Mouse (Mus musculus) liver, embryonic 12.5 days (tissue): ENCODE results near the gene Itgax. TPM values are rescaled to one million over a fixed set of nuclear protein-coding genes. Genes with fewer than 3 reads are reported as not detected.

Source experiments
- ATAC-seq: fragments of 200-750 bp; cut with Nextera tagmentation; 2 replicates; pipeline ENCODE4 v1.8.0; 2017; ENCODE audit warnings: moderate number of reproducible peaks, mild to moderate bottlenecking, moderate library complexity
- H3K27ac ChIP-seq: fragments of 300-500 bp; sonication (generic); 2 replicates; pipeline ENCODE4 v1.5.1; 2016; ENCODE audit warnings: mild to moderate bottlenecking
- H3K27me3 ChIP-seq: fragments of 300-500 bp; sonication (generic); replicated peaks from 2 replicates; pipeline ENCODE4 v1.6.1; 2016; ENCODE audit warnings: mild to moderate bottlenecking, moderate library complexity
- H3K36me3 ChIP-seq: fragments of 300-500 bp; sonication (generic); 2 replicates; pipeline ENCODE4 v1.6.1; 2016; ENCODE audit warnings: mild to moderate bottlenecking, moderate library complexity
- H3K4me1 ChIP-seq: fragments of 300-500 bp; sonication (generic); 2 replicates; pipeline ENCODE4 v1.6.1; 2016
- H3K4me2 ChIP-seq: fragments of 300-500 bp; sonication (generic); 2 replicates; pipeline ENCODE4 v1.6.1; 2016; ENCODE audit warnings: mild to moderate bottlenecking, moderate library complexity
- H3K4me3 ChIP-seq: fragments of 300-500 bp; sonication (generic); 2 replicates; pipeline ENCODE4 v1.5.1; 2016; ENCODE audit warnings: mild to moderate bottlenecking, moderate library complexity
- H3K9ac ChIP-seq: fragments of 300-500 bp; sonication (generic); 2 replicates; pipeline ENCODE4 v1.6.1; 2016; ENCODE audit warnings: mild to moderate bottlenecking, moderate library complexity
- H3K9me3 ChIP-seq: fragments of 300-500 bp; sonication (generic); replicated peaks from 2 replicates; pipeline ENCODE4 v1.6.1; 2016; ENCODE audit warnings: mild to moderate bottlenecking, moderate library complexity
- WGBS: fragments of 180-500 bp; shearing (Covaris S2); methylation state at CpG from one replicate; pipeline ENCODE4 v1.1.7; 2016; ENCODE audit not compliant: insufficient replicate concordance; 5-methylcytosine and 5-hydroxymethylcytosine counted together
- polyA plus RNA-seq: library from polyadenylated mRNA; unstranded; fragments of >200 nt; fragmentation: Nextera tagmentation; extraction: Ambion mirVana; gene quantifications from 2 replicates; pipeline ENCODE4 v1.2.1, GENCODE M21; 2016

Gene Itgax
- polyA plus RNA-seq, 1 experiment from 2014 or later = 0.17 TPM

- no peak for ATAC-seq
- WGBS = 58% methylated on average over 3 of the region's 3 CpGs
- H3K9ac ChIP-seq = no peak overlapping the region
- no peaks in the 10 kb centered on the region; the same call in 1 of the 2 replicates for H3K27me3 ChIP-seq
- no peaks in the 10 kb centered on the region for H3K36me3 ChIP-seq
- H3K27ac ChIP-seq = no peak overlapping the region
- H3K4me3 ChIP-seq = no peak overlapping the region
- H3K4me1 ChIP-seq = no peaks in the 10 kb centered on the region
- H3K9me3 ChIP-seq = no peaks in the 10 kb centered on the region
- no peak overlapping the region for H3K4me2 ChIP-seq
These were observed 40.6 kb downstream of the Itgax start for GRCm38 (mm10) chr7:128169996-128170395.

- ATAC-seq = no peak
- WGBS = 25% methylated on average over 2 of the region's 2 CpGs
- no peaks in the 10 kb centered on the region for H3K9me3 ChIP-seq
- no peak overlapping the region for H3K4me3 ChIP-seq
- no peaks in the 10 kb centered on the region; the same call in 1 of the 2 replicates for H3K27me3 ChIP-seq
- no peak overlapping the region for H3K4me2 ChIP-seq
- no peak overlapping the region for H3K9ac ChIP-seq
- no peaks in the 10 kb centered on the region for H3K36me3 ChIP-seq
- H3K27ac ChIP-seq = no peak overlapping the region
- H3K4me1 ChIP-seq = no peaks in the 10 kb centered on the region
These were observed 49.0 kb downstream of the Itgax start for GRCm38 (mm10) chr7:128178385-128178784.

GRCm38 (mm10) chr7:128180126-128180525 lies 50.8 kb downstream of the Itgax start:
- H3K4me1 ChIP-seq = no peaks in the 10 kb centered on the region
- ATAC-seq = no peak
- no peak overlapping the region for H3K4me2 ChIP-seq
- H3K9ac ChIP-seq = no peak overlapping the region
- no peaks in the 10 kb centered on the region for H3K36me3 ChIP-seq
- no peak overlapping the region for H3K4me3 ChIP-seq
- WGBS = 34% methylated on average over 7 of the region's 7 CpGs
- H3K9me3 ChIP-seq = no peaks in the 10 kb centered on the region
- H3K27ac ChIP-seq = no peak overlapping the region
- no peaks in the 10 kb centered on the region; the same call in 1 of the 2 replicates for H3K27me3 ChIP-seq

- H3K4me3 ChIP-seq = no peak overlapping the region
- H3K9me3 ChIP-seq = no peaks in the 10 kb centered on the region
- no peaks in the 10 kb centered on the region; the same call in 1 of the 2 replicates for H3K27me3 ChIP-seq
- no peaks in the 10 kb centered on the region for H3K36me3 ChIP-seq
- WGBS = 36% methylated on average over 6 of the region's 6 CpGs
- no peak for ATAC-seq
- H3K9ac ChIP-seq = no peak overlapping the region
- H3K4me2 ChIP-seq = no peak overlapping the region
- no peak overlapping the region for H3K27ac ChIP-seq
- H3K4me1 ChIP-seq = no peaks in the 10 kb centered on the region
These were observed 51.2 kb downstream of the Itgax start for GRCm38 (mm10) chr7:128180546-128180945.

- H3K4me1 ChIP-seq = no peaks in the 10 kb centered on the region
- no peaks in the 10 kb centered on the region for H3K9me3 ChIP-seq
- WGBS = 69% methylated on average over 10 of the region's 10 CpGs
- no peak for ATAC-seq
- H3K27me3 ChIP-seq = no peaks in the 10 kb centered on the region; the same call in 1 of the 2 replicates
- H3K9ac ChIP-seq = no peak overlapping the region
- H3K4me2 ChIP-seq = no peak overlapping the region
- H3K36me3 ChIP-seq = no peaks in the 10 kb centered on the region
- H3K4me3 ChIP-seq = no peak overlapping the region
- no peak overlapping the region for H3K27ac ChIP-seq
These were observed 52.3 kb downstream of the Itgax start for GRCm38 (mm10) chr7:128181691-128182090.

Other genes with a start within 250 kb of the Itgax start
- gene Prss53, start 238.6 kb upstream of the Itgax start, polyA plus RNA-seq = 0.26 and 0.49 TPM in 2 replicates
- not detected in 2 replicates for gene Gm21974, start 234.1 kb upstream of the Itgax start, polyA plus RNA-seq
- gene Vkorc1, start 233.9 kb upstream of the Itgax start, polyA plus RNA-seq = 75.0 and 80.3 TPM in 2 replicates
- gene Bckdk, start 225.5 kb upstream of the Itgax start, polyA plus RNA-seq = 81.3 and 82.2 TPM in 2 replicates
- 29.5 and 31.0 TPM in 2 replicates for gene Kat8, start 217.0 kb upstream of the Itgax start, polyA plus RNA-seq
- gene Prss8, start 199.4 kb upstream of the Itgax start, polyA plus RNA-seq = 4.0 and 4.4 TPM in 2 replicates
- gene Prss36, start 182.8 kb upstream of the Itgax start, polyA plus RNA-seq = 3.9 and 5.1 TPM in 2 replicates
- gene Fus, start 162.1 kb upstream of the Itgax start, polyA plus RNA-seq = 217 and 225 TPM in 2 replicates
- gene Pycard, start 135.7 kb upstream of the Itgax start, polyA plus RNA-seq = 32.9 and 33.8 TPM in 2 replicates
- not detected in 2 replicates for gene Trim72, start 125.6 kb upstream of the Itgax start, polyA plus RNA-seq
- 2.1 and 2.2 TPM in 2 replicates for gene Itgam, start 66.9 kb upstream of the Itgax start, polyA plus RNA-seq
- gene Gm49368, start 66.9 kb upstream of the Itgax start, polyA plus RNA-seq = not detected in 2 replicates
- 0.08 TPM in 1 of 2 replicates, not detected in the other for gene Itgad, start 24.8 kb downstream of the Itgax start, polyA plus RNA-seq
- 1.2 and 1.5 TPM in 2 replicates for gene Cox6a2, start 76.8 kb downstream of the Itgax start, polyA plus RNA-seq
- 12.7 and 12.8 TPM in 2 replicates for gene Armc5, start 107.8 kb downstream of the Itgax start, polyA plus RNA-seq
- 2.9 and 3.1 TPM in 2 replicates for gene 9130023H24Rik, start 108.5 kb downstream of the Itgax start, polyA plus RNA-seq
- 22.3 and 25.1 TPM in 2 replicates for gene Tgfb1i1, start 117.3 kb downstream of the Itgax start, polyA plus RNA-seq
- 2.0 and 2.1 TPM in 2 replicates for gene Slc5a2, start 136.1 kb downstream of the Itgax start, polyA plus RNA-seq
- 26.3 and 29.4 TPM in 2 replicates for gene BC017158, start 168.6 kb downstream of the Itgax start, polyA plus RNA-seq